In genomic region chr1:171470371-171470871, GRCm38 (mm10) we compare ENCODE assay signal across 9 mouse cellular contexts. TPM values are rescaled to one million over a fixed set of nuclear protein-coding genes. Genes with fewer than 3 reads are reported as not detected.
A peak's percentile ranks its signal among the peaks of the same experiment; 100 is the strongest.
DNase-seq lines count a peak whose midpoint lies in the region; ATAC-seq and TF ChIP-seq lines count a peak whose summit lies in the region.
"Had no signal": no experiment of that assay in that cellular context is flagged by ENCODE, and none has a peak within 500 bp of the region (broad histone marks: within the 10 kb centered on the region; RNA-seq: fewer than 3 reads in every experiment).

No protein-coding gene starts in this region.

- no peaks in the 10 kb centered on the region for H3K27me3 ChIP-seq in hindbrain, embryonic 10.5 days (ENCODE audit: insufficient read depth, poor library complexity, severe bottlenecking)
- no peaks in the 10 kb centered on the region for H3K27me3 ChIP-seq in hindbrain, embryonic 12.5 days
- no peaks in the 10 kb centered on the region for H3K27me3 ChIP-seq in Patski
- no peaks in the 10 kb centered on the region for H3K27me3 ChIP-seq in heart, embryonic 11.5 days (ENCODE audit: control insufficient read depth, insufficient read depth, low read length)
- H3K27me3 ChIP-seq: embryonic facial prominence, embryonic 12.5 days had no signal

- POLR2A ChIA-PET in Patski (lab: Charles Lee), result no interaction called here

- H3K9me3 ChIP-seq in hindbrain, embryonic 10.5 days, result no peaks in the 10 kb centered on the region
- H3K9me3 ChIP-seq in hindbrain, embryonic 12.5 days (replicated peaks), result no peaks in the 10 kb centered on the region
- H3K9me3 ChIP-seq in heart, embryonic 11.5 days (replicated peaks; ENCODE audit: control insufficient read depth, low read length), result no peaks in the 10 kb centered on the region
- H3K9me3 ChIP-seq: embryonic facial prominence, embryonic 12.5 days had no signal

- in situ Hi-C loops in Patski (cut with MboI; ENCODE audit: low pct_unique_long_range_greater_than_20kb), result loop anchor here (10.0 kb wide), 1 partner anchor 356 kb away; the partner anchor contains the start of gene Cfap126

- CTCF ChIA-PET in Patski (lab: Charles Lee), result interaction anchor here (0.8 to 3.1 kb wide), 14 partner anchors 8 to 149 kb away, joined by 3 to 11 read pairs (median 4); partner anchors contain the start of genes F11r and Klhdc9

- peak; percentile 96 for TF ChIP-seq CTCF in Patski (IDR thresholded peaks at IDR 0.05)

- H3K27ac ChIP-seq in hindbrain, embryonic 10.5 days, result no peak overlapping the region
- no peak overlapping the region for H3K27ac ChIP-seq in hindbrain, embryonic 12.5 days
- no peak overlapping the region for H3K27ac ChIP-seq in heart, embryonic 11.5 days (ENCODE audit: low read depth, low read length)
- H3K27ac ChIP-seq: embryonic facial prominence, embryonic 12.5 days had no signal

- H3K4me3 ChIP-seq in hindbrain, embryonic 10.5 days, result no peak overlapping the region
- no peak overlapping the region for H3K4me3 ChIP-seq in hindbrain, embryonic 12.5 days
- no peak overlapping the region for H3K4me3 ChIP-seq in heart, embryonic 11.5 days (ENCODE audit: low read depth, low read length)
- H3K4me3 ChIP-seq: embryonic facial prominence, embryonic 12.5 days had no signal

- DNase-seq in hindbrain, embryonic 10.5 days (ENCODE audit: low spot score), result peak; percentile 54
- peak; percentile 25 for DNase-seq in Patski (ENCODE audit: low read depth, low spot score)
- peak; percentile 56 to 73 for DNase-seq in cerebellum, postnatal 25 days
- DNase-seq in kidney, postnatal 25 days, result peak; percentile 58 to 81
- peak; percentile 73 for DNase-seq in lung, postnatal 10 days
- DNase-seq in spleen, postnatal 10 days (ENCODE audit: low spot score in 2 of 2), result peak; percentile 53 to 80

- no peak overlapping the region for H3K4me2 ChIP-seq in hindbrain, embryonic 12.5 days (replicated peaks)
- peak overlapping the region; percentile 45 for H3K4me2 ChIP-seq in heart, embryonic 11.5 days
- H3K4me2 ChIP-seq: embryonic facial prominence, embryonic 12.5 days had no signal

- H3K36me3 ChIP-seq in hindbrain, embryonic 10.5 days, result no peaks in the 10 kb centered on the region
- H3K36me3 ChIP-seq in hindbrain, embryonic 12.5 days, result no peaks in the 10 kb centered on the region
- H3K36me3 ChIP-seq in heart, embryonic 11.5 days (ENCODE audit: control insufficient read depth, insufficient read depth, low read length), result no peaks in the 10 kb centered on the region
- H3K36me3 ChIP-seq: embryonic facial prominence, embryonic 12.5 days had no signal

- WGBS in hindbrain, embryonic 10.5 days, result 37% methylated on average over 7 of the region's 7 CpGs
- 31% methylated on average over 7 of the region's 7 CpGs for WGBS in hindbrain, embryonic 12.5 days
- 33% methylated on average over 7 of the region's 7 CpGs for WGBS in heart, embryonic 11.5 days (ENCODE audit: insufficient replicate concordance)

- no peaks in the 10 kb centered on the region; the same call in 1 of the 2 replicates for H3K4me1 ChIP-seq in hindbrain, embryonic 10.5 days (replicated peaks)
- no peaks in the 10 kb centered on the region for H3K4me1 ChIP-seq in hindbrain, embryonic 12.5 days
- H3K4me1 ChIP-seq in heart, embryonic 11.5 days (ENCODE audit: control insufficient read depth, insufficient read depth, low read length), result peaks cover 7% of the 10 kb centered on the region; the same call in 1 of the 2 replicates
- H3K4me1 ChIP-seq: embryonic facial prominence, embryonic 12.5 days had no signal

- no peak overlapping the region for H3K9ac ChIP-seq in hindbrain, embryonic 12.5 days
- no peak overlapping the region for H3K9ac ChIP-seq in heart, embryonic 11.5 days (ENCODE audit: low read depth, low read length)
- H3K9ac ChIP-seq: embryonic facial prominence, embryonic 12.5 days had no signal

- no peak for ATAC-seq in hindbrain, embryonic 12.5 days (ENCODE audit: low FRiP score)
- ATAC-seq in Patski, result peak; percentile 64
- no peak for ATAC-seq in heart, embryonic 11.5 days (replicated peaks; ENCODE audit: insufficient number of reproducible peaks, low FRiP score, low TSS enrichment)

RNA-seq across cellular contexts. Expression of gene Alyref2, which starts 32.9 kb away (rescaled TPM):
- polyA plus RNA-seq in hindbrain, embryonic 10.5 days (2016; fragmentation: Nextera tagmentation; extraction: Ambion mirVana), result 11.2 and 13.3 TPM in 2 replicates
- polyA plus RNA-seq in hindbrain, embryonic 12.5 days (2016; fragmentation: Nextera tagmentation; extraction: Ambion mirVana), result 21.0 and 26.1 TPM in 2 replicates
- polyA plus RNA-seq in Patski (2021), result 5.5 TPM
- 12.3 and 12.7 TPM in 2 replicates for polyA plus RNA-seq in heart, embryonic 11.5 days (2014; fragmentation: Nextera tagmentation; extraction: Ambion mirVana)

RNA-seq across cellular contexts. Expression of gene F11r, which starts 33.1 kb away (rescaled TPM):
- 22.2 and 28.7 TPM in 2 replicates for polyA plus RNA-seq in hindbrain, embryonic 10.5 days (2016; fragmentation: Nextera tagmentation; extraction: Ambion mirVana)
- 14.5 and 18.6 TPM in 2 replicates for polyA plus RNA-seq in hindbrain, embryonic 12.5 days (2016; fragmentation: Nextera tagmentation; extraction: Ambion mirVana)
- 33.8 TPM for polyA plus RNA-seq in Patski (2021)
- polyA plus RNA-seq in heart, embryonic 11.5 days (2014; fragmentation: Nextera tagmentation; extraction: Ambion mirVana), result 64.1 and 65.7 TPM in 2 replicates

RNA-seq across cellular contexts. Expression of gene Tstd1, which starts 51.7 kb away (rescaled TPM):
- 9.7 and 10.1 TPM in 2 replicates for polyA plus RNA-seq in hindbrain, embryonic 10.5 days (2016; fragmentation: Nextera tagmentation; extraction: Ambion mirVana)
- 8.1 and 9.4 TPM in 2 replicates for polyA plus RNA-seq in hindbrain, embryonic 12.5 days (2016; fragmentation: Nextera tagmentation; extraction: Ambion mirVana)
- 1.2 TPM for polyA plus RNA-seq in Patski (2021)
- polyA plus RNA-seq in heart, embryonic 11.5 days (2014; fragmentation: Nextera tagmentation; extraction: Ambion mirVana), result 0.45 and 1.7 TPM in 2 replicates

RNA-seq across cellular contexts. Expression of gene Usf1, which starts 59.3 kb away (rescaled TPM):
- polyA plus RNA-seq in hindbrain, embryonic 10.5 days (2016; fragmentation: Nextera tagmentation; extraction: Ambion mirVana), result 143 and 159 TPM in 2 replicates
- polyA plus RNA-seq in hindbrain, embryonic 12.5 days (2016; fragmentation: Nextera tagmentation; extraction: Ambion mirVana), result 175 and 182 TPM in 2 replicates
- 106 TPM for polyA plus RNA-seq in Patski (2021)
- 53.3 and 68.2 TPM in 2 replicates for polyA plus RNA-seq in heart, embryonic 11.5 days (2014; fragmentation: Nextera tagmentation; extraction: Ambion mirVana)
